Mouse (Mus musculus) kidney, adult 2 months (tissue): ENCODE results near the gene B3gnt4.

Experiments
- CTCF ChIP-seq: fragments of 200-500 bp; conservative IDR thresholded peaks from 2 replicates; pipeline ENCODE4 v1.5.1; 2011; ENCODE audit warnings: low read depth, mild to moderate bottlenecking, control low read depth, low read length, moderate library complexity, mixed read lengths; ENCODE audit not compliant: insufficient read depth, insufficient read length
- POLR2A ChIP-seq: fragments of 200-500 bp; IDR thresholded peaks from one replicate; pipeline ENCODE4 v1.6.1; 2011; ENCODE audit warnings: low read depth, low read length, control low read depth

- TF ChIP-seq CTCF: no peak
- no peak for TF ChIP-seq POLR2A
Measured at GRCm38 (mm10) chr5:123514871-123515270, 4.6 kb downstream of the B3gnt4 start.
